Mouse (Mus musculus) liver, embryonic 14.5 days (tissue): ENCODE data around the gene Rsbn1. TPM values are rescaled to one million over a fixed set of nuclear protein-coding genes. Genes with fewer than 3 reads are reported as not detected.

Source experiments
- ATAC-seq: fragments of 200-750 bp; cut with Nextera tagmentation; 2 replicates; pipeline ENCODE4 v1.8.0; 2017; ENCODE audit warnings: moderate number of reproducible peaks, mild to moderate bottlenecking, moderate library complexity; ENCODE audit not compliant: insufficient read depth
- DNase-seq, 3 experiments: peaks; one replicate each; pipeline ENCODE4 v3.0.0-alpha.2; 2012 to 2013; ENCODE audit warnings: low read depth in 3 of 3, low spot score in 3 of 3
- H3K27ac ChIP-seq: fragments of 300-500 bp; sonication (generic); 2 replicates; pipeline ENCODE4 v1.5.1; 2014; ENCODE audit warnings: moderate library complexity, mild to moderate bottlenecking, control low read depth, inconsistent platforms
- H3K27me3 ChIP-seq: fragments of 300-500 bp; sonication (generic); 2 replicates; pipeline ENCODE4 v1.6.1; 2014; ENCODE audit warnings: mild to moderate bottlenecking, low read length, moderate library complexity; ENCODE audit not compliant: control insufficient read depth, insufficient read depth
- H3K36me3 ChIP-seq: fragments of 300-500 bp; sonication (generic); replicated peaks from 2 replicates; pipeline ENCODE4 v1.6.1; 2014; ENCODE audit warnings: low read depth; ENCODE audit not compliant: control insufficient read depth, insufficient read depth
- H3K4me1 ChIP-seq, 2 experiments: fragments of 200-500 bp in 1 of 2; fragments of 300-500 bp in 1 of 2; sonication (generic) in 1 of 2; replicated peaks; 2 replicates each; pipeline ENCODE4 v1.6.1; 2012 to 2014; ENCODE audit warnings: antibody characterized with exemption in 1 of 2, inconsistent platforms in 1 of 2, low read length in 1 of 2; ENCODE audit not compliant: control insufficient read depth in 2 of 2, insufficient read depth in 2 of 2
- H3K4me2 ChIP-seq: fragments of 300-500 bp; sonication (generic); 2 replicates; pipeline ENCODE4 v1.6.1; 2014; ENCODE audit warnings: low read depth, mild to moderate bottlenecking, control low read depth, moderate library complexity
- H3K4me3 ChIP-seq, 2 experiments: fragments of 200-500 bp in 1 of 2; fragments of 300-500 bp in 1 of 2; sonication (generic) in 1 of 2; 2 replicates each; pipeline ENCODE4 v1.5.1; 2012 to 2014; ENCODE audit warnings: low read depth in 2 of 2, low read length in 2 of 2, mild to moderate bottlenecking in 2 of 2, control low read depth in 1 of 2, inconsistent platforms in 1 of 2, moderate library complexity in 1 of 2; ENCODE audit not compliant: insufficient read depth in 1 of 2
- H3K9ac ChIP-seq: fragments of 300-500 bp; sonication (generic); replicated peaks from 2 replicates; pipeline ENCODE4 v1.6.1; 2014; ENCODE audit warnings: mild to moderate bottlenecking, control low read depth, moderate library complexity
- H3K9me3 ChIP-seq: fragments of 300-500 bp; sonication (generic); 2 replicates; pipeline ENCODE4 v1.6.1; 2016; ENCODE audit warnings: low read length, mixed read lengths; ENCODE audit not compliant: control insufficient read depth
- CTCF ChIP-seq: IDR thresholded peaks from 2 replicates; pipeline ENCODE4 v1.5.1; 2016; ENCODE audit warnings: antibody characterized with exemption, low read depth, control low read depth
- EP300 ChIP-seq: IDR thresholded peaks from 2 replicates; pipeline ENCODE4 v1.6.1; 2016; ENCODE audit warnings: antibody characterized with exemption, low read depth
- WGBS: fragments of 180-500 bp; shearing (Covaris S2); extraction: QIAGEN DNeasy Blood & Tissue Kit; methylation state at CpG from one replicate; pipeline ENCODE4 v1.1.7; 2014; ENCODE audit not compliant: insufficient replicate concordance; 5-methylcytosine and 5-hydroxymethylcytosine counted together
- polyA plus RNA-seq, 2 experiments: library from polyadenylated mRNA; depleted of rRNA in 1 of 2; stranded (reverse) in 1 of 2; unstranded in 1 of 2; fragments of >200 nt; fragmentation: Nextera tagmentation in 1 of 2; extraction: Ambion mirVana in 1 of 2; gene quantifications; 2 replicates each; pipeline versions ENCODE4 v1.2.1 to v1.2.3; 2012 to 2014

Rsbn1 gene
- polyA plus RNA-seq, 2 experiments = 3.3 to 3.6 TPM

GRCm38 (mm10) chr3:103989352-103989751 is 75.4 kb downstream of the Rsbn1 start:
- Histone ChIP-seq H3K4me2 (no peak overlapping the region), H3K27me3 (no peaks in the 10 kb centered on the region), H3K36me3 (no peaks in the 10 kb centered on the region; the same call in 1 of the 2 replicates), H3K4me3 (no peak overlapping the region), H3K9me3 (no peaks in the 10 kb centered on the region), H3K27ac (no peak overlapping the region), H3K9ac (no peak overlapping the region), H3K4me1 (no peaks in the 10 kb centered on the region; a peak in 1 of 4 replicates)
- DNase-seq (no peak), ATAC-seq (no peak)
- no peak for TF ChIP-seq EP300
- TF ChIP-seq CTCF = no peak
- 69% methylated on average over 4 of the region's 4 CpGs for WGBS

DNA sequence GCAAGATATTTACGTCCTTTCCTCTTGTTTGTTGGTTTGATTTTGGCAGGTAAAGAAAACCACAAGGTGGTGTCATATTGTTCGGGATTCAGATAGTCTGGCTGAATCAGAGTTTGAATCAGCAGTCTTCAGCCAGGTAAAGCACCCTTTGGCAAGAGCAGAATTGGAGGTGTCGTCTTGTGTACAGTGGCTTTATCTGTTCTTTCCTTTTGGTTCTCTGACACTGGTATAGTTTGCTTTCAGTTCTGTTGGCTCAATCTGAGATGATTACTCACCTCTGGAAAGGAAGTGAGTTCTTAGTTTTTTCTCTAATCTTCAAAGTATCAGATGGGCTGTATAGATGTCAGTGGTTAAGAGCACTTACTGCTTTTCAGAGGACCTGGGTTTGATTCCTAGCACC is 77.4 kb downstream of the Rsbn1 start:
- H3K9me3 ChIP-seq = no peaks in the 10 kb centered on the region
- DNase-seq = no peak
- no peaks in the 10 kb centered on the region; the same call in 1 of the 2 replicates for H3K36me3 ChIP-seq
- H3K27me3 ChIP-seq = no peaks in the 10 kb centered on the region
- no peaks in the 10 kb centered on the region; a peak in 1 of 4 replicates for H3K4me1 ChIP-seq
- no peak overlapping the region for H3K27ac ChIP-seq
- no peak overlapping the region for H3K4me2 ChIP-seq
- H3K9ac ChIP-seq = no peak overlapping the region
- no peak overlapping the region for H3K4me3 ChIP-seq
- no peak for ATAC-seq
- no peak for TF ChIP-seq CTCF
- TF ChIP-seq EP300 = no peak
- WGBS = 69% methylated on average over 3 of the region's 3 CpGs

- no peaks in the 10 kb centered on the region for H3K9me3 ChIP-seq
- TF ChIP-seq CTCF = no peak
- TF ChIP-seq EP300 = no peak
- H3K9ac ChIP-seq = no peak overlapping the region
- H3K4me3 ChIP-seq = no peak overlapping the region
- ATAC-seq = no peak
- no peaks in the 10 kb centered on the region for H3K4me1 ChIP-seq
- no peaks in the 10 kb centered on the region; the same call in none of the 2 replicates for H3K36me3 ChIP-seq
- WGBS = 43% methylated on average over 4 of the region's 4 CpGs
- H3K27ac ChIP-seq = no peak overlapping the region
- no peak for DNase-seq
- H3K27me3 ChIP-seq = no peaks in the 10 kb centered on the region
- H3K4me2 ChIP-seq = no peak overlapping the region
Observed at GRCm38 (mm10) chr3:103998724-103999123, 84.8 kb downstream of the Rsbn1 start.

DNA sequence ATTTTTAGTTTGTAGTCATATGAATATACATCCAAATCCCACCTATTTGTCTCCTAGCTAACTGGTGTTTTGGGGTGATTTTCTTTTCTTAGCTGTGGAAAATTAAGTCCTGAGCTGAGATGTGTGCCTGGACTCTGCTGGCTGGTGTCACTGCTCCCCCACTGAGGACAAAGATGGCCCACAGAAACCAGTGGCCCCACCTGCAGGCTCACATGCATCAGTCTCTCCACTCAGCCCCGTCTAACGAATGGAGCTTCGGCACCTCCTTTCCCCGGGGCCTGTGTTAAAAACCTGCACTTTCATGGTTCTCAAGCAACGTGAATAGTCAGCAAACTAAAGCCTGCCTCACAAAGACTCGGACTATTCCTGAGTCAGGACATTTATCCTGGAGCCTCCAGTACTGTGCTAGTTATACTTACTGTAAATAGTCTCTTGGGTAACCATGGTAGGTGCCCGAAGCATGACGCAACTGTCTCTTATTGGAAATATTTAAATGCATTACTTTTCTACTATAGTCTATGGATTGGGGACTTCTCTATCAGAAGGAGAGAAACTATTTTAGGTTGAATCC is 93.1 kb downstream of the Rsbn1 start:
- DNase-seq (no peak), ATAC-seq (no peak)
- Histone ChIP-seq H3K27ac (no peak overlapping the region), H3K4me3 (no peak overlapping the region), H3K9me3 (no peaks in the 10 kb centered on the region), H3K4me2 (no peak overlapping the region), H3K27me3 (no peaks in the 10 kb centered on the region), H3K36me3 (peaks cover 3% of the 10 kb centered on the region), H3K4me1 (no peaks in the 10 kb centered on the region), H3K9ac (no peak overlapping the region)
- 83% methylated on average over 8 of the region's 8 CpGs for WGBS
- TF ChIP-seq EP300 (no peak), CTCF (no peak)

GRCm38 (mm10) chr3:104007479-104007878 is 93.6 kb downstream of the Rsbn1 start:
- 84% methylated on average over 8 of the region's 8 CpGs for WGBS
- Histone ChIP-seq H3K9me3 (no peaks in the 10 kb centered on the region), H3K9ac (no peak overlapping the region), H3K4me2 (no peak overlapping the region), H3K36me3 (peaks cover 3% of the 10 kb centered on the region), H3K27ac (no peak overlapping the region), H3K27me3 (no peaks in the 10 kb centered on the region), H3K4me1 (no peaks in the 10 kb centered on the region), H3K4me3 (no peak overlapping the region)
- no peak for TF ChIP-seq CTCF
- TF ChIP-seq EP300 = no peak
- no peak for ATAC-seq
- DNase-seq = no peak
